Mouse (Mus musculus) heart, postnatal 0 days (tissue): Measurements from ENCODE around the gene Myof.

Experiments
- CTCF ChIP-seq: IDR thresholded peaks from 2 replicates; pipeline ENCODE4 v1.5.1; 2016; ENCODE audit warnings: antibody characterized with exemption, control low read depth, low read depth
- EP300 ChIP-seq: IDR thresholded peaks from 2 replicates; pipeline ENCODE4 v1.6.1; 2016; ENCODE audit warnings: antibody characterized with exemption, low read depth

GRCm38 (mm10) chr19:37876605-37877245, 166.7 kb downstream of the Myof start:
- TF ChIP-seq CTCF (no peak), EP300 (no peak)
